Mouse (Mus musculus): Measurements from ENCODE around the gene Mta3. TPM values are rescaled to one million over a fixed set of nuclear protein-coding genes. Genes with fewer than 3 reads are reported as not detected.
A peak's percentile ranks its signal among the peaks of the same experiment; 100 is the strongest.

Mta3 gene
- polyA plus RNA-seq, 1 experiment from 2014 or later: 41.0 TPM

- no peaks in the 10 kb centered on the region for H3K27me3 ChIP-seq (ENCODE audit: insufficient read depth, low read length)
- no peak overlapping the region for H3K9ac ChIP-seq
- no peak for ATAC-seq (ENCODE audit: insufficient read depth)
- no peak for TF ChIP-seq CTCF (IDR thresholded peaks at IDR 0.05; ENCODE audit: low read depth)
- H3K36me3 ChIP-seq (ENCODE audit: insufficient read depth): peaks cover 16% of the 10 kb centered on the region
- no peak overlapping the region for H3K27ac ChIP-seq (ENCODE audit: low read depth)
- DNase-seq: no peak
- no peaks in the 10 kb centered on the region for H3K9me3 ChIP-seq (ENCODE audit: low read depth, low read length)
- no peaks in the 10 kb centered on the region for H3K4me1 ChIP-seq (ENCODE audit: insufficient read depth)
- H3K4me2 ChIP-seq: no peak overlapping the region
- WGBS: 81% methylated on average over 23 of the region's 23 CpGs
- no peak overlapping the region for H3K4me3 ChIP-seq (ENCODE audit: low read depth, low read length)
Observed at GRCm38 (mm10) chr17:83792388-83792787, 86.4 kb downstream of the Mta3 start.

- 92% methylated on average over 17 of the region's 17 CpGs for WGBS
- DNase-seq (no peak), ATAC-seq (ENCODE audit: insufficient read depth) (no peak)
- H3K27ac ChIP-seq (ENCODE audit: low read depth): no peak overlapping the region
- no peak for TF ChIP-seq CTCF (IDR thresholded peaks at IDR 0.05; ENCODE audit: low read depth)
- no peaks in the 10 kb centered on the region for H3K27me3 ChIP-seq (ENCODE audit: insufficient read depth, low read length)
- peaks cover 16% of the 10 kb centered on the region for H3K36me3 ChIP-seq (ENCODE audit: insufficient read depth)
- no peak overlapping the region for H3K9ac ChIP-seq
- H3K4me1 ChIP-seq (ENCODE audit: insufficient read depth): no peaks in the 10 kb centered on the region
- no peaks in the 10 kb centered on the region for H3K9me3 ChIP-seq (ENCODE audit: low read depth, low read length)
- H3K4me2 ChIP-seq: no peak overlapping the region
- no peak overlapping the region for H3K4me3 ChIP-seq (ENCODE audit: low read depth, low read length)
Observed at GRCm38 (mm10) chr17:83795121-83795520, 89.2 kb downstream of the Mta3 start.

- DNase-seq (no peak), ATAC-seq (ENCODE audit: insufficient read depth) (no peak)
- 0 out of 2 replicates have a peak, but pooled peaks cover 4% of the 10 kb centered on the region for H3K36me3 ChIP-seq (ENCODE audit: insufficient read depth)
- H3K9me3 ChIP-seq (ENCODE audit: low read depth, low read length): no peaks in the 10 kb centered on the region
- WGBS: 87% methylated on average over 11 of the region's 11 CpGs
- no peaks in the 10 kb centered on the region for H3K4me1 ChIP-seq (ENCODE audit: insufficient read depth)
- H3K27ac ChIP-seq (ENCODE audit: low read depth): no peak overlapping the region
- H3K4me2 ChIP-seq: no peak overlapping the region
- no peak overlapping the region for H3K9ac ChIP-seq
- no peak for TF ChIP-seq CTCF (IDR thresholded peaks at IDR 0.05; ENCODE audit: low read depth)
- H3K4me3 ChIP-seq (ENCODE audit: low read depth, low read length): no peak overlapping the region
- no peaks in the 10 kb centered on the region for H3K27me3 ChIP-seq (ENCODE audit: insufficient read depth, low read length)
Observed at GRCm38 (mm10) chr17:83799506-83800050, 93.6 kb downstream of the Mta3 start.

GRCm38 (mm10) chr17:83803987-83804386 is 98.0 kb downstream of the Mta3 start:
- 58% methylated on average over 9 of the region's 9 CpGs for WGBS
- Histone ChIP-seq H3K36me3 (ENCODE audit: insufficient read depth) (0 out of 2 replicates have a peak, but pooled peaks cover 3% of the 10 kb centered on the region), H3K4me3 (ENCODE audit: low read depth, low read length) (no peak overlapping the region), H3K4me1 (ENCODE audit: insufficient read depth) (no peaks in the 10 kb centered on the region), H3K27ac (ENCODE audit: low read depth) (peak overlapping the region; percentile 61; the same call in 1 of the 2 replicates), H3K4me2 (0 out of 2 replicates have a peak overlapping the region, but pooled peaks have one; percentile 21), H3K9ac (no peak overlapping the region), H3K27me3 (ENCODE audit: insufficient read depth, low read length) (no peaks in the 10 kb centered on the region), H3K9me3 (ENCODE audit: low read depth, low read length) (no peaks in the 10 kb centered on the region)
- ATAC-seq (ENCODE audit: insufficient read depth) (peak; percentile 88), DNase-seq (peak; percentile 80)
- TF ChIP-seq CTCF (IDR thresholded peaks at IDR 0.05; ENCODE audit: low read depth): no peak; the same call in 1 of the 2 replicates

GRCm38 (mm10) chr17:83805078-83805477 is 99.1 kb downstream of the Mta3 start:
- ATAC-seq (ENCODE audit: insufficient read depth) (no peak), DNase-seq (no peak)
- Histone ChIP-seq H3K4me2 (no peak overlapping the region), H3K36me3 (ENCODE audit: insufficient read depth) (0 out of 2 replicates have a peak, but pooled peaks cover 3% of the 10 kb centered on the region), H3K9ac (no peak overlapping the region), H3K4me1 (ENCODE audit: insufficient read depth) (no peaks in the 10 kb centered on the region), H3K4me3 (ENCODE audit: low read depth, low read length) (no peak overlapping the region), H3K27ac (ENCODE audit: low read depth) (no peak overlapping the region), H3K9me3 (ENCODE audit: low read depth, low read length) (no peaks in the 10 kb centered on the region), H3K27me3 (ENCODE audit: insufficient read depth, low read length) (no peaks in the 10 kb centered on the region)
- 86% methylated on average over 9 of the region's 9 CpGs for WGBS
- TF ChIP-seq CTCF (IDR thresholded peaks at IDR 0.05; ENCODE audit: low read depth): no peak

GRCm38 (mm10) chr17:83807345-83807744 is 101.4 kb downstream of the Mta3 start:
- no peak overlapping the region for H3K27ac ChIP-seq (ENCODE audit: low read depth)

GRCm38 (mm10) chr17:83807778-83808398 is 101.9 kb downstream of the Mta3 start:
- Histone ChIP-seq H3K36me3 (ENCODE audit: insufficient read depth) (peaks cover 6% of the 10 kb centered on the region; the same call in 1 of the 2 replicates), H3K27me3 (ENCODE audit: insufficient read depth, low read length) (no peaks in the 10 kb centered on the region), H3K4me2 (no peak overlapping the region), H3K9ac (no peak overlapping the region), H3K27ac (ENCODE audit: low read depth) (no peak overlapping the region), H3K9me3 (ENCODE audit: low read depth, low read length) (no peaks in the 10 kb centered on the region), H3K4me3 (ENCODE audit: low read depth, low read length) (no peak overlapping the region), H3K4me1 (ENCODE audit: insufficient read depth) (no peaks in the 10 kb centered on the region)
- peak; percentile 75 for DNase-seq
- TF ChIP-seq CTCF (IDR thresholded peaks at IDR 0.05; ENCODE audit: low read depth): peak; percentile 75
- ATAC-seq (ENCODE audit: insufficient read depth): no peak
- WGBS: 69% methylated on average over 11 of the region's 11 CpGs

More at GRCm38 (mm10) chr17:83807345-83807744, 101.4 kb downstream of the Mta3 start:
- H3K4me1 ChIP-seq (ENCODE audit: insufficient read depth): no peaks in the 10 kb centered on the region
- no peak for ATAC-seq (ENCODE audit: insufficient read depth)
- no peak overlapping the region for H3K4me2 ChIP-seq
- no peak for DNase-seq
- no peak overlapping the region for H3K9ac ChIP-seq
- no peaks in the 10 kb centered on the region for H3K27me3 ChIP-seq (ENCODE audit: insufficient read depth, low read length)
- WGBS: 28% methylated on average over 7 of the region's 7 CpGs
- H3K9me3 ChIP-seq (ENCODE audit: low read depth, low read length): no peaks in the 10 kb centered on the region
- H3K36me3 ChIP-seq (ENCODE audit: insufficient read depth): peaks cover 6% of the 10 kb centered on the region; the same call in 1 of the 2 replicates
- TF ChIP-seq CTCF (IDR thresholded peaks at IDR 0.05; ENCODE audit: low read depth): no peak
- H3K4me3 ChIP-seq (ENCODE audit: low read depth, low read length): no peak overlapping the region

Measured in lung, embryonic 14.5 days (tissue).